Mouse (Mus musculus): ENCODE measurements at regions not wholly inside any gene's neighbourhood (a gene's known extent, or its start where the extent isn't known, plus 50 kb on each side); places are given as distances from the start of the nearest gene placed in this dataset.

DNA sequence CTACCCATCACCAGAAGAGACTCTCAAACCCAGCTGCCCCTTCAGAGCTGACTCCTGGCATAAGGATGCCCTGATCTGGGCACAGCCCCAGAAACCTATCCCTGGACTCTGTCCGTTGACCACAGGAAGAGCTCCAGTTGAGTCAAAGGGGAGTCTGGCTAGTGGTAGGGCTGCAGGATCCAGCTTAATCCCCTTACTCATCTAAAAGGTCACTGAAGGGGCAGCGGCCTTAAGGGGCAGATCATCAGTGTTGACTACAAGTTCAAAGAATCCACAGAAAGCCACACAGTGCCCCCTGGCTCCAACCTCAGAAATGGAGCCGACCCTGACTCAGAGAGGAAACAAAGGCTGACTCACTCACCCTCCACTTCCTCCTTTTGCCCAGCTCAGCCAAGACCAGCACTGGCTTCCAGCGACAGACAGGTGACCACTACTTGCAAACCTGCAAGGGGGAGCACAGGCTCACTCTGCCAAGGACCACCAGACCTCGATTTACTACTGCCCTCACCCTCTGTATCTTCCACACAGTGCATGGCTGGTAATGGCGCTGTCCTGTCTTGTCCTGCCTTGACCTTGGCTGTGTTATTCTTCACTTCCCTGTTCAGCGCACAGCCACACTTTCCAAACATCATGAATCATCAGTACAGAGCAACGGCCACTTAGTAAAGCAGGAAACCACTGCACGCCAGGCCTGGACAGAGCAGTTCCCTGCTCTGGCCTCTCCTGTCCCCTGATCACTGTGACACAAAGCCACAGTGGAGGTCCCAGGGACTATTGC lies 96.0 kb downstream of the Tomm20 start:
- ATAC-seq (ENCODE audit: insufficient number of reproducible peaks, low FRiP score, low TSS enrichment, low read depth) (no peak), DNase-seq (ENCODE audit: low spot score) (no peak)
- H3K36me3 ChIP-seq (ENCODE audit: control insufficient read depth, insufficient read depth, low read length) = no peaks in the 10 kb centered on the region
- H3K4me2 ChIP-seq (ENCODE audit: low read depth, severe bottlenecking) = no peak overlapping the region
- WGBS = 64% methylated on average over 9 of the region's 9 CpGs
- H3K27ac ChIP-seq (replicated peaks; ENCODE audit: low read depth, low read length) = no peak overlapping the region; the same call in 1 of the 2 replicates
- H3K4me3 ChIP-seq (ENCODE audit: low read depth, low read length) = no peak overlapping the region
- peaks cover 9% of the 10 kb centered on the region for H3K4me1 ChIP-seq (ENCODE audit: control insufficient read depth, insufficient read depth, low read length)
- no peak overlapping the region for H3K9ac ChIP-seq (ENCODE audit: low read length)
- no peaks in the 10 kb centered on the region for H3K27me3 ChIP-seq (ENCODE audit: control insufficient read depth, insufficient read depth, low read length)
- no peaks in the 10 kb centered on the region for H3K9me3 ChIP-seq (ENCODE audit: control insufficient read depth, low read length)

DNA sequence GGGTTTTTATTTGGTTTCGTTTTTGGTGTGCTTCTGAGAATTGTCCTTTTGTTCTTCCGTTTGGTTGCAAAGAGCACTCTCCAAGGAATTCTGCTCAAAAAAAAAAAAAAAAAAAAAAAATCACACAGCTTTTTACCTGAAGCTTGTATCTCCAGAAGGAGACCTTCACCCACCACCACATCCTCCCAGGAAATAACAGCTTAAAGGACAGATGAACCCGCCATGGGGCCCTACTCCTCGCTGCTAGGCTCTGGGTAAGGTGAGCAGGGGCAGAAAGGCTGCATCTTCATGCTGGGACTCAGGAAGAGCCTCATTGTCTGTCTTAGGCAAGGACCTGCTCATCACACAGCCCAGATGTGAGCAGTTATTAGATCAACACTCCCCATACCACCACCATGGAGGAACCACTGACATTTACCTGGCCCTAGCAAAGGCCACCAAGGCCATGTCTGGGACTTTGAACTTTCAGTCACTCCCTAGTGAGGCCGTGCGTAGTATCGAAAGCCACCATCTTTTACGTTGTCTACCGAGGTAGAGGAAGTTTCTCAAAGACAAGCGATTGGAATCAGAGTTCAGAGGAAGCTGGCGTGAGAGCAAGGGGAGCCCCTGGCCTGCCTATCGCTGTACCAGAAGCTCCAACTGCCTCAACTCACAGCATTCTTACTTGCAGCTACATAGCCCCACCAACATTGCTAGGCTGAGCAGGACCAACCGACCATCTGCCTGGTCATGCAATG lies 97.1 kb downstream of the Tomm20 start:
- 86% methylated on average over 13 of the region's 13 CpGs for WGBS

DNA sequence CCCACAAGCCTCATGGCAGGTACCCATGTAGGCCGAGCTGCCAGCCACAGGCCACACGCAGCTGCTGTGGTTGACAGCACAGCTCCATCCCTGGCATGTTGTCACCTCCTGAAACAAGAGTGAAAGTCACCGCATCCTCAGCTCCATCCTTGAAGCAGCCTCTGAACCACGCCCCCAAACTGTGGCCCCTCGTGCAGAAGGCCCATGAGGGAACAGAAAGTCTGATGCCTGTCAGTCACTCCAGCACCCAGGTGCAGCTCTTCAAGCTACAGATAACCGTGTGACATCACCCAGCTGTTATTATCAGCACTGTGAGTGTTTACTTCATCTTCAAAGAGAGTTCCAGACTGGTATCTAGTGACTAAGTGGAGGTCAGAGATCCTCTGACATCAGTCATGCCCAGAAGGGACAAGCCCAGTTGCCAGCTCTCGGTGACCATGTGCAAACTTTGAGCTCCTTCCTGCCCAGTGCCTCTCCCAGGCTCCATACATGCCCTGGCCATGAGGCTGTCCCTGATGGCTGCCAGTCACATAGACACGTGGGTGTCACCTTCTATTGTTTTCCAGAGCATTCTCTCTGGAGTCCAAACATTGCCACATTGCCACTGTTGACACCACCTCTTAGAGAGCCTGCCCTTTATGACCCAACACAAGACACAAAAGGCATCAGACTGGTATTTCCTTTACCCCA lies 97.8 kb downstream of the Tomm20 start:
- H3K27me3 ChIP-seq (ENCODE audit: control insufficient read depth, insufficient read depth, low read length) = no peaks in the 10 kb centered on the region
- no peak for DNase-seq (ENCODE audit: low spot score)
- H3K27ac ChIP-seq (replicated peaks; ENCODE audit: low read depth, low read length) = no peak overlapping the region
- no peak overlapping the region for H3K4me3 ChIP-seq (ENCODE audit: low read depth, low read length)
- ATAC-seq (ENCODE audit: insufficient number of reproducible peaks, low FRiP score, low TSS enrichment, low read depth) = no peak
- H3K4me1 ChIP-seq (ENCODE audit: control insufficient read depth, insufficient read depth, low read length) = peaks cover 1% of the 10 kb centered on the region; the same call in 1 of the 2 replicates
- H3K9ac ChIP-seq (ENCODE audit: low read length) = no peak overlapping the region
- no peaks in the 10 kb centered on the region for H3K9me3 ChIP-seq (ENCODE audit: control insufficient read depth, low read length)
- H3K4me2 ChIP-seq (ENCODE audit: low read depth, severe bottlenecking) = no peak overlapping the region
- H3K36me3 ChIP-seq (ENCODE audit: control insufficient read depth, insufficient read depth, low read length) = no peaks in the 10 kb centered on the region
- WGBS = 53% methylated on average over 8 of the region's 8 CpGs

More for the DNA sequence above, 97.1 kb downstream of the Tomm20 start:
- DNase-seq (ENCODE audit: low spot score) = no peak
- H3K27ac ChIP-seq (replicated peaks; ENCODE audit: low read depth, low read length) = no peak overlapping the region
- H3K27me3 ChIP-seq (ENCODE audit: control insufficient read depth, insufficient read depth, low read length) = no peaks in the 10 kb centered on the region
- H3K9me3 ChIP-seq (ENCODE audit: control insufficient read depth, low read length) = no peaks in the 10 kb centered on the region
- no peaks in the 10 kb centered on the region for H3K36me3 ChIP-seq (ENCODE audit: control insufficient read depth, insufficient read depth, low read length)
- no peak overlapping the region for H3K4me3 ChIP-seq (ENCODE audit: low read depth, low read length)
- no peak for ATAC-seq (ENCODE audit: insufficient number of reproducible peaks, low FRiP score, low TSS enrichment, low read depth)
- H3K9ac ChIP-seq (ENCODE audit: low read length) = no peak overlapping the region
- peaks cover 4% of the 10 kb centered on the region; the same call in 1 of the 2 replicates for H3K4me1 ChIP-seq (ENCODE audit: control insufficient read depth, insufficient read depth, low read length)
- H3K4me2 ChIP-seq (ENCODE audit: low read depth, severe bottlenecking) = no peak overlapping the region

DNA sequence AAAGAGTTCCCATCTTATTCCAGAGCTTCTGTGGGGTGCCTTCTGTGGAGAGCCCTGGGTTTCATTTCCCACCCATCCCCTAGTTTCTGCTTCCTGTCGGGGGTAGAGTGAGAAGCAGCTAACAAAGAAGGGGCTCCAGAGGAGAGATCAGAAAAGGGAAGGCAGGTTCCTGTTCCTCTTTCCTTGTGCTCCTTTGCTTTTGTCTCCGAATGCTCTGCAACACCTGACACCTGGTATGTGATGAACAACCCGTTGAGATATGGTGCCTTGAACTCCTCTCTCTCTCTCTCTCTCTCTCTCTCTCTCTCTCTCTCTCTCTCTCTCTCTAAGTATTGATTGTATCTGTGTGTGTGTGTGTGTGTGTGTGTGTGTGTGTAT lies 99.5 kb downstream of the Tomm20 start:
- no peak overlapping the region for H3K4me2 ChIP-seq (ENCODE audit: low read depth, severe bottlenecking)
- no peaks in the 10 kb centered on the region for H3K27me3 ChIP-seq (ENCODE audit: control insufficient read depth, insufficient read depth, low read length)
- no peak overlapping the region for H3K27ac ChIP-seq (replicated peaks; ENCODE audit: low read depth, low read length)
- H3K36me3 ChIP-seq (ENCODE audit: control insufficient read depth, insufficient read depth, low read length) = no peaks in the 10 kb centered on the region
- H3K9me3 ChIP-seq (ENCODE audit: control insufficient read depth, low read length) = no peaks in the 10 kb centered on the region
- WGBS = 67% methylated on average over 3 of the region's 3 CpGs
- no peaks in the 10 kb centered on the region; the same call in 1 of the 2 replicates for H3K4me1 ChIP-seq (ENCODE audit: control insufficient read depth, insufficient read depth, low read length)
- DNase-seq (ENCODE audit: low spot score) (no peak), ATAC-seq (ENCODE audit: insufficient number of reproducible peaks, low FRiP score, low TSS enrichment, low read depth) (no peak)
- H3K4me3 ChIP-seq (ENCODE audit: low read depth, low read length) = no peak overlapping the region
- H3K9ac ChIP-seq (ENCODE audit: low read length) = no peak overlapping the region

DNA sequence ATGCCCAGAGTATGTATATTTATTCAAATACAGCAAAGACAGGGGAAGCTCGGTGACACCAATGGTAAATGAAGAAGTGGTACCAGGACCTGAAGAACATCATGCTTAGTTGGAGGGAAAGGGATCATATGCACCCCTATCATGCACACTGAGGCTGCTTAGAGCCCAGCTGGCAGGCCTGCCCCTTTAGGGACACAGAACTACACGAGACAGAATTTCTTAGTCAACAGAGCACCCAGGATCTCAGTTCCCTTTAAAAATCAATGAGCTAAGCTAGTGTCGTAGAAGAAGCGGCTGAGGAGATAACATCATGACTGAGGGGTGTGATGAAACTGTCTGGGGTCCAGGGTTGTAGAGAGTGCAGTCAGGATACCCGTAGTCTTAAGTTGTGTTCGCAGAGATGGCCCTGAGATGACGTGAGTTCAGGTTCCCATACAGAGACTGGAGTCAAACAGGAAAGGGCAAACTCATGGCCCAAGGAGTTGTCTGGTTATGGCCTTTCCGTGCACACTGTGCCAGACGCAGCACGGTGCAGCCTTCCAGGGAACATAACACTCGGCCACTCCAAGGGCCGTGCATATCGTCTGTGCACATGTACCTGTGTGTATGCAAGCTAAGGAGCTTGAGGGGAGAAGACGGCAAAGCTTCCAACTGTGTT lies 100.0 kb downstream of the Tomm20 start:
- no peaks in the 10 kb centered on the region for H3K27me3 ChIP-seq (ENCODE audit: control insufficient read depth, insufficient read depth, low read length)
- H3K4me3 ChIP-seq (ENCODE audit: low read depth, low read length) = no peak overlapping the region
- H3K27ac ChIP-seq (replicated peaks; ENCODE audit: low read depth, low read length) = no peak overlapping the region
- no peak overlapping the region for H3K4me2 ChIP-seq (ENCODE audit: low read depth, severe bottlenecking)
- H3K9ac ChIP-seq (ENCODE audit: low read length) = no peak overlapping the region
- DNase-seq (ENCODE audit: low spot score) (no peak), ATAC-seq (ENCODE audit: insufficient number of reproducible peaks, low FRiP score, low TSS enrichment, low read depth) (no peak)
- whole genome bisulfite sequencing = 89% methylated on average over 14 of the region's 14 CpGs
- no peaks in the 10 kb centered on the region; the same call in 1 of the 2 replicates for H3K4me1 ChIP-seq (ENCODE audit: control insufficient read depth, insufficient read depth, low read length)
- H3K9me3 ChIP-seq (ENCODE audit: control insufficient read depth, low read length) = no peaks in the 10 kb centered on the region
- no peaks in the 10 kb centered on the region for H3K36me3 ChIP-seq (ENCODE audit: control insufficient read depth, insufficient read depth, low read length)

DNA sequence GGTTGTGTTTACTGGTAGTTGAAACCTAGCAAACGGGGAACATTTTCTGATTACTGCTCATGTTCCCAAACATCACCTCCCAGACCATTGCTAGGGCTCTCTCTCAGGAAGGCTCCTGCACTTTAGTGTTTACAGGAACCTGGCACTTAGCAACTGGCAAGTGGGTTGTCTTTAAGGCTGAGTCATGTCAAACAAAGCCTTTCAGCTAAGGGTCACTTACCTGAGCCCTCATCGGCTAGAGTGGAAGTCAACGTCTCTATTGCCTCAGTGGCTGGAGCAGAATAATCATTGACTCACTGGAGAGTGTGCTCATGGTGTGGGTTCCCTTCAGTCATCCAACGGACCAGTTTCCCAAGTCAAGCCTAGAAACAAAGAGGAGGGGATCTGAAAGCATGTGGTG lies 101.0 kb downstream of the Tomm20 start:
- 81% methylated on average over 4 of the region's 4 CpGs for WGBS
- Histone ChIP-seq H3K9ac (ENCODE audit: low read length) (no peak overlapping the region), H3K4me2 (ENCODE audit: low read depth, severe bottlenecking) (no peak overlapping the region), H3K9me3 (ENCODE audit: control insufficient read depth, low read length) (no peaks in the 10 kb centered on the region), H3K4me1 (ENCODE audit: control insufficient read depth, insufficient read depth, low read length) (peaks cover 5% of the 10 kb centered on the region), H3K27ac (replicated peaks; ENCODE audit: low read depth, low read length) (no peak overlapping the region), H3K36me3 (ENCODE audit: control insufficient read depth, insufficient read depth, low read length) (no peaks in the 10 kb centered on the region), H3K27me3 (ENCODE audit: control insufficient read depth, insufficient read depth, low read length) (no peaks in the 10 kb centered on the region), H3K4me3 (ENCODE audit: low read depth, low read length) (no peak overlapping the region)
- ATAC-seq (ENCODE audit: insufficient number of reproducible peaks, low FRiP score, low TSS enrichment, low read depth) (no peak), DNase-seq (ENCODE audit: low spot score) (no peak)

DNA sequence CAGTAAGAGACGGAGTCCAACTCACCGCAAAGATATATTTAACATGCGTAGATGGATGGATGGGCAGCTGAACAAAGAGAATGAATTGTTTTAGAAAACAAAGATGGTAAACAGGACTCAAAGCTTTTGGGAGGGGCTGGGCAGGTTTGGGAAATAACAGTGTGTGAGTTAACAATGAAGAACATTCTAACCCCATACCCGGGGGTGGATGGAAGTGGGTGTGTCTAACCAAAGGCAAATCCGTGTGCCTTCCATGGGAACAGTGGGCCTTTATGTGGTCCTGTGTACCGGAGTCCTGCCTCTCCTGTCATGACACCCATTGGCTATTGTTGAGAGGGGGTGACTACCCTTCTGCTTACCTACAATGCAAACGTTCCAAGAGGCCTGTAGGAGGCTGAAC lies 104.5 kb downstream of the Tomm20 start:
- Histone ChIP-seq H3K27me3 (ENCODE audit: control insufficient read depth, insufficient read depth, low read length) (no peaks in the 10 kb centered on the region), H3K9ac (ENCODE audit: low read length) (no peak overlapping the region), H3K9me3 (ENCODE audit: control insufficient read depth, low read length) (no peaks in the 10 kb centered on the region), H3K4me3 (ENCODE audit: low read depth, low read length) (no peak overlapping the region), H3K4me2 (ENCODE audit: low read depth, severe bottlenecking) (no peak overlapping the region), H3K27ac (replicated peaks; ENCODE audit: low read depth, low read length) (no peak overlapping the region), H3K36me3 (ENCODE audit: control insufficient read depth, insufficient read depth, low read length) (no peaks in the 10 kb centered on the region), H3K4me1 (ENCODE audit: control insufficient read depth, insufficient read depth, low read length) (peaks cover 30% of the 10 kb centered on the region)
- 87% methylated on average over 7 of the region's 7 CpGs for WGBS
- DNase-seq (ENCODE audit: low spot score) = no peak
- ATAC-seq (ENCODE audit: insufficient number of reproducible peaks, low FRiP score, low TSS enrichment, low read depth) = no peak
